Mouse (Mus musculus): Measurements from ENCODE around the gene Lingo1.

Lingo1 gene

DNA sequence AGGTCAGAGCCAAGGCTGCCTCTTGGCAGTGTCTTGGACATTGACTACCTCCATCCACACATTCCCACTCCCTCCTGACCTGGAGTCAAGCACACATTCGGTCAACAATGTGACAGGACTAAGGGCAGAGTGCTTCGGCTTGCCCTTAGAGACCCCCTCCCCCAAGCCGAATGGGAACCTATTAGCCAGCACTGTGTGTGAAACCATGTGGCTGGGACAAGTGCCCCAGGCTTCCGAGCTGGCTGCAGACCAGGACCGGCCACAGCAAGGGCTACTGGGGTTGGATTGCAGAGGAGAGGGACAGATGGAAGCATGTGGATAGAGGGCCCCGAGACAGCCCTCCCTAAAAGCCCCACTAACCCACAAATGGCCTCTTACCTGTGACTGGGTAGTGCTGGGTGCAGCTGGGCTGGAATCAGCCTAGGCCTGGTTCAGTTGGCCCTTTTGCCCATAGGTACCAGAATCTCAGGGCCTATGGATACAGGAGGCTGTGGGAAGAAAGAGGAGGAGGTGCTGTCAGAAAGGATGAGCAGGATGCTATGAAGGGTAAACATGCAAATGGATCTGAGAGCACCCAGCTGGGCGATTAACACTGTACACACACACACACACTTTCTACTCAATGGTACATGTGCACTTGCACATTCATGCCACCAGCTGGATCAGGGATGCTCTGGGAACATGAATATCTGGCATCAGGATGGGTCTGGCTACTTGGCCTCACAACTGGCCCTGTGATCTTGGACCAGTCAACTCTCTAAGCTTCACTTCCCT is 20.9 kb downstream of the Lingo1 start:
- no peak for DNase-seq

DNA sequence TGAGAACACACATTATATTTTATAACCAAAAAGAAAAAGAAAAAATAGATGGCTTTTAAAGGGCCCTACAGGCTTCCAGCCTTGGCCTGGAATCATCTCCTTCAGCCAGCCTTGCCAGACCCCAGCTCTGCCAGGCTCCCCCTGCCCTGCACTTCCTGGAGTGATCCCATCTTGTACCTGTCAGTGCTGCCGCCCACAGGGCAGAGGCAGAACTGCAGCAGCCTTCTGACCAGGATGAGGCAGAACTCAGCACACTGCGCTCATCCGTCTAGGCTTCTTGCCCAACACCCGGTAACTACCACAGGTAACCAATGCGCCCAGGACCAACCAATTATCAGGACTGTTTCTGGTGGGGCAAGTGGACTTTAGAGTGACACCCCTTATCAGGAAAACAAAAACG is 22.0 kb downstream of the Lingo1 start:
- DNase-seq: peak; percentile 79

DNA sequence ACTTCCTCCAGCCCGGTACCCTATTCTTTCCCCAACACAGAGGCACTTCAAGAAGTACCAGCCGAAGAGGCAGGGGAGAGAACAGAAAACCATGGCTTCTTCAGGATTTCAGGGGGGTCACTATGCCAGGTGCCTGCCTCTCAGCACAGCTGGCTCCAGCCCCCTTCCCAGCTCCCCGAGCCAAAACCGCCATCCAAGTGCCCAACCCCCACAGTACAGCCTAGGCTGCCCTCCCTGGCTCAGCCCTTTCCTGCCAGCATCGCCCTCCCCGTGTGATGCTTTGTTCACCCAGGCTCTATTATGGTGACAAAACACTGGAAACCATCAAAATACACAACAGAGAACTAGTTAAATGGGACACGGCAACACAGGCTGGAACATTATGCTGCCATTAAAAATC is 22.6 kb downstream of the Lingo1 start:
- DNase-seq: no peak

DNA sequence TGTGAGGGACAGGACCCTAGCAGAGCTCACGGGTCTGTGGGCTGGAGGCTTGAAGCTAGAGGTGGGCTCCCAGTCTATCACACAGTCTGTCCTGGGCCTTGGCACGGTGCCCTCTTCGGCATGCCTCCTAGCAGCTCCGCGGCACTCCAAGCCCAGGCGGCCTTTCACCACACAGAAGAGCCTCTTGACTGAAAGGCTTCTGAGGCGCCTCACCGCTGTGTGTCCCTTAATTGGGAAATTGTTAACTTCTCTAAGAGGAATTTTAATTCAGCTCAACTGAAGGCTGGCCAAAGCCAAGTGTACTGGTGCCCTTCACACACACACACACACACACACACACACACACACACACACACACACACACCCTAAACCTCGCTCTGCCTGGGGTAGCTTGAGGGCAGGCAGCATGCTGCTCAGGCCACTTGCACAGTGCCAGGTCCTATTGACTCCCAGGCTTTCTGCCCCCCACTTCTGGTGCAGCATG is 28.6 kb downstream of the Lingo1 start:
- DNase-seq: no peak

DNA sequence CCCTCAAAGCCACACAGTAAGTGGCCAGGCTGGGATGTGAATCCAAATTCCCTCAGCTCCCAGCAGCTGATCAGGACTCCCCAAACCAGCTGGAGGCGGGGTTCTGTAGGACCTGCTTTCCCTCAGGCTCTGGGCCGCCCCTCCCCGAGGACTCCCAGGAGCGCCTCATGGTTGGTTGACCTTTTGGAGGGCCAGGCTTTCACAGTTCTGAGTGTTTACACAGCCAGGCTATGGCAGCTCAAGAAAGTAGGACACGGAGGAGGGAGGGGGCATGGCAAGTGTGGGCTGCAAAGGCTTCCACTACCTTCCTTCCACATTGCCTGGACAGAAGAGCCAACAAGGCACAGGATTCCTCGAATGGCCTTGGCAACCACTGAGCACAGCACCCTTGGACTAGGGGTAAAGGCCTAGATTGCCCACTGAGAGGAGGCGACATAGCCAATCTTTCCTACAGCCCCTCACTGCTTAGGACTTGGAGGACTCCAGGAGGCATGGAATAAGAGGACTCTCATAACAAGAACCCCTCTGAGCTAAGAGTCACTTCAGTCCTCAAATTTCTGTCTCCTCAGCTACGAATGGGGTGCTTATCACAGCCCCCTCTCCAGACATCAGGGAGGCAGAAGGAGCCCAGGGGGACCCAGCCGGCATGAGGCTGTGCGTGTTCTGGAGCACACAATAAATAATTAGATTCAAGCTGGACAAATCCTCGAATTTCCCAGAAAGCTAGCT is 29.5 kb downstream of the Lingo1 start:
- DNase-seq: no peak

DNA sequence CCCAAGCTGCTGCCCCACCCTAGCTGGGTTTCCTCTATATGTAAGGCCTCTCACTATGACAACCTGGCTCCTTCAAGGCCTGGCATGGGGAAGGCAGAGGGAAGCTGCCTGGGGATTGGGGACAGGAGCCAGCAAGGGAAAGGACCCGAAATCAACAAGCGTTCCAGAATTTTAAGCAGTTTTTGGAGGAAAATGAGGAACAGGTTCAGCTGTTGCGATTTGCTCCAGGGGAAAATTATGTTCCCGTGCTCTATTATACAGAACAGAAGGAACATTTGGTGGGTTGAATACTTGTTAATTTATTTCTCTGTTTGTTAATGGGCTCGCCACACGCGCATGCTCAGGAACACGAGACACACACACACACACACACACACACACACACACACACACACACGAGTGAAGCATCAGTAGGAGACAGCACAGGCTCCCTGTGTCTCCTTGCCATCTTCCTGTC is 34.1 kb downstream of the Lingo1 start:
- DNase-seq: no peak

DNA sequence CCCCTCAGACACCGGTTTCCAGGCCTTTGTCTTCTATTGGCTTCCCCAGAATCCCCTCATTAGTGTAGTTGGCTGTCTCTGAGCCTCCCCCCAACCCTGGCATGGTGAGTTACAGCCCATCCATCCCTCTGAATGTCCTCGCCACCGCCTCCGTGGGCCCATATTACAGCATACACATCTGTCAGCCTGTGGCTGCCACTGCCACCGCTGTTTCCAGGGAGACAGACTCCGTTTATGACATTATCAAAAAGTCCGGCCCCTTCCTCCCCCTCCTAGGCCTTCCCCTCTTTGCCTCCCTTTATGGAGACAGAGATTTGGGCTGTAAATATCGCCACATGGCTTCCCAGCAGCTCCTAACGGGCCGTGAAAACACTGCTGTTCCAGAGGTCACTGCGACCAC is 38.5 kb downstream of the Lingo1 start:
- DNase-seq: no peak

DNA sequence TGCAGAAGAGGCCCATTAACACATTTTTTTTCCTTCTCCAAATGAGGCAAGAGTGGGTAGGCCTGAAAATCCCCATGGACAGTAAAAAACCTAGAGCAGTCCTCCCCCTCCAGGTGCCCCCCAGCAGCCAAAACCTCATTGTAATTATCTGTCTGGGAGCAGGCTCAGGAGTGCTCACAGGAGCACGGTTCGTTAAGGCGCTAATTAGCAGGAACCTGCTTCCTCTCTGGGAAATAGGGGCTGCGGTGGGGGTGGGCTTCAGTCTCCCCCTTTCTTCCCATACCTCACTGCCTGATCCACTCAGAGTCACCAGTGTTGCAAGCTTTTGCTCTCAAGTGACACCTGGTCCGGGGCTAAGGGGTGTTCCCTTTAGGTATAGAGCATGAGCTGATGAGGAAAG is 41.1 kb downstream of the Lingo1 start:
- no peak for DNase-seq

DNA sequence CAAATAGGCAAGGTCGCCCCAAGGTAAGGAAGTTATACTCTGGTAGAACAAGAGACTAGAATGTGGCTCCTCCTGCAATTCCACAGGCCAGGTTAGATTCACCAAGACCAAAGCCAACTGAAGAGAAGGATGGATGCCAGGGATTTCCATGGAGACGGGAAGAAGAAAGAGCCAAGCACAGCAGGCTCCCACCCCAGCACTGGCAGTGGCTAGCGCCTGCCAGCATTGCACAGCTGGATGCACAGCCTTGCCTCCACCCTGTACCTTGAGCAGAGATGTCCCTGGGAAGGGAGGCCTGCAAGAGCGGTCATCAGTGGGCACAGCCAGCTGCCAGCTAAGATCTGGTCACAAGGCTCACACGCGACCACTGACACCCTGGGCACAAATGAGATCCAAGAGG is 42.9 kb downstream of the Lingo1 start:
- no peak for DNase-seq

DNA sequence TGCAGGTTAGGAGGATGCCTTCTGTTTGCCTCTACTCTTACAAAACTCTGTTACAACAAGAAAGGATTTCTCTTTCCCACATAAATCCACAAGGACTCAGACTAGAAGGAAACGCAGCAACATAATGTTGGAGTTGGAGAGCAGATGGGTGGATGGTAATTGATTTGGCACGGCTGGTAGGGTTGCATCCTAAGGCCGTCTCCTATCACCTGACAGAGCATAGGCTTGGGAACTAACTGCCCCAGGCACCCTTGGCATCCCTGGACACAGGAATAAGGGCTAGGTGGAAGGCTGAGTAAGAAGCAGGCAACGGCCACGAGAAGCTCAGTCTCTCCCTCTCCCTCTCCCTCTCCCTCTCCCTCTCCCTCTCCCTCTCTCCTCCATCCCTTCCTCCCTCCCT is 48.2 kb downstream of the Lingo1 start:
- no peak for DNase-seq

DNA sequence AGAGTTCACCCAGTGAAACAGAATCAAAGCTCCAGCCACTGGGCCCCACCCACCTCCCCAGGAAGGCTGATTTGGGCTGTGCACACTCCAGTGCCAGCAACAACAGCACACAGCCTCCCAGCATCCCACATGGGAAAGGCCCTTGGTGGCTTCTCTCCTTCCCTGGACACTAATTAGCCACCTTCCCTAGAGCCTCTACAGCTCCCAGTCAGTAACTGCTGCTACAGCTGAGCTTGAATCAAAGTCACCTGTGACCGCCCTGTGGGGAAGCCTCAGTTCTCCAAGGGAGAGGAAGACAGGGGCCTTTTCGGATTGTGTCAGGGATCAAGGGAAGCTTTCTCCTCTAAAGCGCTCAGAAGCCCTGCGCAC is 49.4 kb downstream of the Lingo1 start:
- no peak for DNase-seq

DNA sequence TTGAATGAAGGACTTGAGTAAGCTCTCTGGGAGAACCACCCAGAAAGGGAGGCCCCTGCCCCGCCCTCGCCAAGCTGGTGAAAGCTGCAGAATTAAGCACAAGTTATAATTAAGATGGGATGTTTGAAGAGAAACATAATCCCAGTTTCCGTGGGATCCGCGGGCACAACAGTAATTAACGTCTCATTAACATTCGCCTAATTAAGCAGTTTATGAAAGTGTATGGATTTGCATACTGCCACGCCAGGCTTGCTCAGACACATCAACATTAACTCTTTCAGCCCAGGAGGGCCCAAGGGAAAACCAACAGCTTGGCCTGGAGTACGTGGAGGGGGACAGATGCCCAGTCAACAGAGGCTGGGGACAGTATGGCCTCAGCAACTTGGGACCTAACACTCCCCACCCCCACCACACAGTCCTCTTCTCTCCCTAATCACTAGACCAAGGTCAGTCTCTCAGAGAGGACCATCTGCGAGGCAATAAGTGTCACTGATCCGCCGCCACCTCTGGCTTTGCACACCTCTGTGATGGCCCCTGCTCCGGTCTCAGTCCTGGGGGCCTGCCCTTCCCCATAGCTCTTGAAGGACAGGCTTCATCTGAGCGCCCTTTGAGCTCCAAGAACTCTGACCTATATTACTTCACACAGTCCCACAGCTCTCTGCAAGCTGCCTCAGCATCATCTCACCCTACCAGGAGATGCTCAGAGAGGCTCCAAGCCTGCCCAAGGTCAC is 49.9 kb downstream of the Lingo1 start:
- no peak for DNase-seq

DNA sequence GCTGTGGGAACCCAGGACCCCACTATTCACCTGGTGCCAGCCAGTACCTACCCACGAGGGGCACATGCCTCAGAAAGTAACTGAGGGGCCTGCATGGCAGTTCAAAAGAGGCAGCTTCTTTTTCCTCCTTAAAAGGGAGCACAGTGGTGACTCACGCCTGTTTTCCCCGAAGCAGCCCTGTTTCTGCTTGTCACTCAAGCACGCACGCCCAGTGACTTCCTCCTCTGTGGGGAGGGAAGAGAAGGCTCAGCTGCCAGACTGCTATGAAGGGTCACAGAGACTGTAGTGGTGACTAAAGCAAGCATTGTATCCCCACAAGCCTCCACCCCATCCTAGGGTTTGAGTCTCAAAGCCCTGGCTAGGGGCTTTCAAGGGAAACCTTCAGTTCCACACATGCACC is 51.9 kb downstream of the Lingo1 start:
- no peak for DNase-seq

DNA sequence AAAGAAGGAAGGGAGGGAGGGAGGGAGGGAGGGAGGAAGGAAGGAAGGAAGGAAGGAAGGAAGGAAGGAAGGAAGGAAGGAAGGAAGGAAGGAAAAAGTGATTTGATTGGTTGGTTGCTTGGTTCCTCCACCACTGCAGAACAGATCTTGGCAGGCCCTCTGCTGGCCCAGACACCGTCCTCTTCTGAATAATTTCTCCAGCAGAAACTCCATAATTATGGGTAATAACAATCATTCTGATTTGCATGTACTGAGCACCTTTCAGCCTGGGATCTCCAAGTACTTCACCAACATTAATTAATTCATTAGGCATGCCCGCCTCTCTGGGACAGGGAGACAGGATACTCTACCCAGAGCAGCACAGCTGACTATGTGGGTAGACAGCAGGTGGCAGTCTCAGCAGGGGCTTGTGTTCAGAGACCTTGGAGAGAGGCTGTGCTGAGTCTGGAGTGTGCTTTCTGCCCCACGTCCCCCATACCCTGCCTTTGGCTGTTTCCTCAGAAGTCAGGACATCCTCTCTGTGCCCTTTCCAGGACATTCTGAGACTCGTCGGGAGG is 57.0 kb downstream of the Lingo1 start:
- DNase-seq: no peak

DNA sequence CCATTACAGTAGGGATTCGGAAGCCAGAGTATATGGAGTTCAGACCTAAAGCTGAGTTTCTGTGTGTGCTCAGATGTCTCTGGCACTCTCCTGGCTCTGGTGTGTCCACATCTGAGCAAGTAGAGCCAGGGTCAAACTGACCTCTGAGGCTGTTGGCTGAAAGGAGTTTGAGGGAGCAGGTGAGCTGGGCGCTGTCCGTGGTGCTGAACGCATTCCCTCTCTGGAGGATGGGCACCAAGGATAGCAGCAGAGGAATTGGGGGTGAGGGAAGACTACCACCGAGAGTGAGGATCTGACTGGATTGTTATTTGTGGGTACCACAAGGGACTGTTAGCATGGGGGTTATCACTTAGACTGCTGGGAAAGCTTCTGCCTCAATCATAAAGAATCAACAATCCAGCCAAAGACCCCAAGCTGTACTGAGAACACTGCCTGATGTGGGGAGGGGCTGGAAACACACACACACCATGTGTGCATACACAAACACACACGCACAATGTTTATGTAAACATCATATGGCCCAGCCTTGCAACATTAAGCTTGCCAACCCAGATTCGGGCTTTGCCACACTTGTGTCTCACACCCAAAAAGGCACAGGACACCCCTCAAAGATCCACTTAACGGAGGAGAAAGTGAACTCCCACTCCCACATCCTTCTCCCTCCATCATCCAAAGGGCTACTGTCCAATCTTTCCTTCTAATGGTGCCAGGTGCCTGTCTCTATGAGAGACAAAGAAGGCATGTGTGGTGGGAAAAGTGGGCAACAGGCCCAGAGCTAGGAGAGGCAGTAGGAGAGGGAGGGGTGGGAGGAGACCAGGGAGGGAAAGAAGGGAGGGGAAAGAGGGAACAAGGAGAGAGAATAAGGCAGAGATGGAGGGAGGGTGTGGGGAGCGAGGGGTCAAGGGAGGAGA is 57.8 kb downstream of the Lingo1 start:
- DNase-seq: peak; percentile 84

DNA sequence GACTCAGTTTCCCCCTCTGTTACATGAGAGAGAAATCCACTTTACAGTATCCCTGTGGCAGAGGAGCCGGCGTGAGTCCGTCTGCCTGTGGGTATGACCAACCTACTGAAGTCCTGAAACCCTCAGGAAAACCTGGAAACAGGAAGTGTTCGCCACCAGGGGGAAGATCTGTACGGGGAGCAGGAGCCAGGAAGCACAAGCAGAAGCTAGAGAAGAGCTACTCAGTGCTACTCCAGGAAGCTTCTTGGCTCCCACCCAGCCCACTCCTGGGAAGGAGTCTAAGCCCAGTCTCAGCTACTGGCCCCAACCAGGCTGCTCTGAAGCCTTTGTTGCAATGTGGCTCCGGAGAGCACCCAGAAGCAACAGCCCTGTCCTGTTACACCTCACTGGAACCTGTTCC is 61.9 kb downstream of the Lingo1 start:
- no peak for DNase-seq

DNA sequence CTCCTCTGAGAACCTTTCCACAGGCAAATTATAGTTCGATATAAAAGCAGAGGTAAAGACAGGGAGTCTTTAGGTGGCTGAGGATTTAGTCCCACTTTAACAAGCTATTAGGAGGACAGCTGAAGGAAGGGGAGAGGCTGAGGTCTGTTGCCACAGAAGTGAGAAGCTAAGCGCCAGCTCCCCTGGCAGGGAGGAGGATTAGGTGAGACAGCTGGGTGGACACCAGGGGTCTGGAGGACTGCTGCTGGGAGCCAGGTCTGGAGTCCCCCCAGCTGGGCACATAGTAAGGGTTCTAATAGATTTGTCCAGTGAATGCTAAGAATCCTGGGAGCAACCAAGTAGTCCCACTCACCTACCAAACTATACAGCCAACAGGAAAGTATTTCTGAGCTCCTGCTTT is 65.3 kb downstream of the Lingo1 start:
- DNase-seq: no peak

DNA sequence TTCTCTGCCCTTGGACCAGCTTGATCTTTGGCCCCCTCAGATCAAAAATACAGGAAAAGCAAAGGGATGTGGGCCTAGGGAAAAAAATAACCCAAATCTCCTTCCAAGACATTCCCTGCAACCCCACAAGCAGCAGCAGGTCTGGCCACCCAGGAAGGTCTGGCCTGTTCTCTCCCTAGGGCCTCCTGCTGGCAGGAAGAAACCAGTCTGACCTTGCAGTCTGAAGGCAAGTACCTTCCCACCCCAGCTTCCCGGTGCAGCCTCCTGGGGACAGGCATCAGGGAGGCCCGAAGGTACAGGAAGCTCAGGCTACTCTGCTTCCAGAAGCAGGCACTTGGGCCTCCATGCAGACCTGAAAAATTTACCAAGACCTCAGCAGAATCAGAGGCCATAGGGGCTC is 67.1 kb downstream of the Lingo1 start:
- DNase-seq: no peak

DNA sequence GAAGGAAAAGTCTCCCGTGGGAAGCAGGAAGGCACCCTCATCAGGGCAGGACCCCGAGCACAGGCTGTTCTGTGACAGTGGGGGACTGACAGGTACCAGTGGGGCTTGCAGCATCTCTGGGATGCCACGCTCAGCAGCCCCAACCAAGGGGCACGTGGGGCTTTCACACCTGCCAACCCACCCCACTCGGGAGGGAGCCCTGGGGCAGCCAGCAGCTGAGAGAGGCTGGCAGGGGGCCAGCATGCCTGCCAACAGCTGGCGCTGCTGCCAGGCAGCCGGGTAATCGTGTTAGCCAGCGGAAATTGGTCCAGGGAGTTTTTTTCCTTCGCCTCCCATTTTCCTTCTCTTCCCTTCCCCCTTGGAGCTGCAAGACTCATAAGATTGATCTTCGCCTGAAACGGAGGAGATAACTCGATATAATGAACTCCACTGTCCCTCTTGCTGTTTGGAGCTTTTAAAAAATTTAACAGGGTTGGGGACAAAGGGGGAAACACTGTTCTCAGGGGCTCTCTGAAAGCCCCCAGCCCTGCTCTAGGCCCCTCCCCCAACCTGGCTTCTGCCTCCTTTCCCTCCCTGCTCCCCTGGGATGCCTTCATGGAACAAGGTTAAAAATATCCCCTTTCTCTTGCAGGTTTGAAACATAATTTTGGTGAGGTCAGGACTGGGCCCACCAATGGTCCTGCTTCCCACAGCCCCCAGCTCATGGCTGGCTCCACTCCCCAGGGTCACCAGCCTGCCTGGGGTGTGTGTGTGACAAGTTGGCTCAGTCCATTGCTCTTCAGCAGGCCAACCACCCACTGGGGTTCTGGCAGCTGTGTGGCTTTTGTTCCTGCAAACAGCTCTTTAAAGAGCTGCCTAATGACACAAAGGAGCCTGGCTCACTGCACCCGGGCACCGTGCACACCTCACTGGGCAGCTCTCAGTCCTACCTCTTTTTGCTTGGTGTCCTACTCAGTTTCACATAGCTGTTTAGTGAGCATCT is 68.3 kb downstream of the Lingo1 start:
- DNase-seq: peak; percentile 16

DNA sequence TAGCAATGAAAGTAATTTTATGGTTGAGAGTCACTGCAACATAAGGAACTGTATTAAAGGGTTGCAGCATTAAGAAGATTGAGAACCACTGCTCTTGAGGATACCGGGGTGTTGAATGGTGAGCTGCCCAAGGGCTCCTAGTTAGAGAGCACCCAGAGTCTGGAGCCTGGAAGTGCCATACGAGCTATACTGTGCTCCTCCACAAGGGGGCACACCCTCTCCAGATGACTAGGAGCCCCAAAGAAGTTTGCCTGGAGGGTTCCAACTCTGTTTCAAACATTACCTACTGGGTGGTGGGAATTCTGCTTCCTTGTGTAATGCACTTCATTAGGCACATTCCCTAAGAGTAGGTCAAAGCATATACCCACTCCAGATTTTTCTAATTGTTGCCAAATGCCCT is 70.5 kb downstream of the Lingo1 start:
- peak; percentile 80 for DNase-seq

Data from thymus, postnatal 4 days (tissue).